Mouse (Mus musculus) kidney, embryonic 15.5 days (tissue): Measurements from ENCODE around the gene Ift27. TPM values are rescaled to one million over a fixed set of nuclear protein-coding genes. Genes with fewer than 3 reads are reported as not detected.

Experiments
- ATAC-seq: fragments of 200-750 bp; cut with Nextera tagmentation; replicated peaks from 2 replicates; pipeline ENCODE4 v1.8.0; 2017; ENCODE audit warnings: moderate TSS enrichment; ENCODE audit not compliant: low FRiP score
- H3K27ac ChIP-seq: fragments of 300-500 bp; sonication (generic); 2 replicates; pipeline ENCODE4 v1.5.1; 2015; ENCODE audit warnings: mild to moderate bottlenecking, inconsistent platforms
- H3K27me3 ChIP-seq: fragments of 300-500 bp; sonication (generic); 2 replicates; pipeline ENCODE4 v1.6.1; 2015; ENCODE audit warnings: inconsistent platforms
- H3K36me3 ChIP-seq: fragments of 300-500 bp; sonication (generic); 2 replicates; pipeline ENCODE4 v1.6.1; 2015; ENCODE audit warnings: inconsistent platforms
- H3K4me1 ChIP-seq: fragments of 300-500 bp; sonication (generic); 2 replicates; pipeline ENCODE4 v1.6.1; 2015; ENCODE audit warnings: inconsistent platforms
- H3K4me2 ChIP-seq: fragments of 300-500 bp; sonication (generic); 2 replicates; pipeline ENCODE4 v1.6.1; 2015; ENCODE audit warnings: moderate library complexity, mild to moderate bottlenecking, inconsistent platforms
- H3K4me3 ChIP-seq: fragments of 300-500 bp; sonication (generic); replicated peaks from 2 replicates; pipeline ENCODE4 v1.5.1; 2015; ENCODE audit warnings: mild to moderate bottlenecking, inconsistent platforms
- H3K9ac ChIP-seq: fragments of 300-500 bp; sonication (generic); 2 replicates; pipeline ENCODE4 v1.6.1; 2015; ENCODE audit warnings: mild to moderate bottlenecking, inconsistent platforms
- H3K9me3 ChIP-seq: fragments of 300-500 bp; sonication (generic); replicated peaks from 2 replicates; pipeline ENCODE4 v1.6.1; 2016; ENCODE audit warnings: inconsistent platforms
- WGBS: fragments of 180-500 bp; shearing (Covaris S2); methylation state at CpG from one replicate; pipeline ENCODE4 v1.1.7; 2015; ENCODE audit warnings: mixed read lengths; 5-methylcytosine and 5-hydroxymethylcytosine counted together
- polyA plus RNA-seq: library from polyadenylated mRNA; unstranded; fragments of >200 nt; fragmentation: Nextera tagmentation; extraction: Ambion mirVana; gene quantifications from 2 replicates; pipeline ENCODE4 v1.2.1, GENCODE M21; 2015

The Ift27 gene
- polyA plus RNA-seq, 1 experiment from 2014 or later = 88.8 TPM

- H3K9me3 ChIP-seq = no peaks in the 10 kb centered on the region
- H3K4me2 ChIP-seq = no peak overlapping the region
- WGBS = 38% methylated on average over 2 of the region's 2 CpGs
- H3K36me3 ChIP-seq = no peaks in the 10 kb centered on the region
- H3K27me3 ChIP-seq = no peaks in the 10 kb centered on the region
- no peak for ATAC-seq
- no peak overlapping the region for H3K27ac ChIP-seq
- no peak overlapping the region for H3K9ac ChIP-seq
- no peak overlapping the region for H3K4me3 ChIP-seq
- no peaks in the 10 kb centered on the region for H3K4me1 ChIP-seq
These were observed 40.5 kb downstream of the Ift27 start for GRCm38 (mm10) chr15:78133389-78133788.

GRCm38 (mm10) chr15:78119704-78120103 is 54.2 kb downstream of the Ift27 start, which contains the start of gene Cacng2:
TSS of gene Cacng2 (minus strand) at chr15:78120028.
- H3K4me2 ChIP-seq = peak within 1 kb of the TSS; percentile 64
- ATAC-seq = peak; percentile 98
- peaks cover 8% of the 10 kb centered on the region for H3K4me1 ChIP-seq
- under 1% methylated on average over 42 of the region's 42 CpGs for WGBS
- H3K4me3 ChIP-seq = peak within 1 kb of the TSS; percentile 34
- H3K9me3 ChIP-seq = no peaks in the 10 kb centered on the region
- H3K27ac ChIP-seq = no peak within 1 kb of the TSS
- H3K9ac ChIP-seq = no peak within 1 kb of the TSS
- H3K27me3 ChIP-seq = peaks cover 33% of the 10 kb centered on the region
- H3K36me3 ChIP-seq = no peaks in the 10 kb centered on the region

DNA sequence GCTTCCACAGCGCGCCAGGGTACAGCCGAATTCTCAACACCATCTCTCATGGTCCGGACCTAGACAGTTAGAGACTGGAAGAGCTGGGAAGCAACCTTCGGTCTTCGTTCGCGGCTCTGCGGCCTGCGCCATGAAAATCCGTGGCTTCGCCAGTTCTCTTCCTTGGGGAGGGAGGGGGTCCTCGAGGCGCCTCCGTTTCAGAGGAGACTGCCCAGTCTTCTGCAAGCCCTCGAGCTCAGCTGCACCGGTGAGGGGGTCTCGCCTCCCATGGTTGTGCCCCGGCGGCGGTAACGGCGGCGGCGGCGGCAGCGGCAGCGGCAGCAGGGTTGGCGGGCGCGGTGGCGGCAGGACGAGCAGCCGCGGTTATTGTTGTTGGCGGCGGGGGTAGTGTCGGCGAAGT is 54.7 kb downstream of the Ift27 start:
- 3% methylated on average over 39 of the region's 39 CpGs for WGBS
- Histone ChIP-seq H3K4me2 (peak overlapping the region; percentile 64), H3K4me3 (peak overlapping the region; percentile 34), H3K27me3 (peaks cover 33% of the 10 kb centered on the region), H3K9me3 (no peaks in the 10 kb centered on the region), H3K27ac (no peak overlapping the region), H3K9ac (no peak overlapping the region), H3K36me3 (no peaks in the 10 kb centered on the region), H3K4me1 (peaks cover 8% of the 10 kb centered on the region)
- ATAC-seq = no peak

DNA sequence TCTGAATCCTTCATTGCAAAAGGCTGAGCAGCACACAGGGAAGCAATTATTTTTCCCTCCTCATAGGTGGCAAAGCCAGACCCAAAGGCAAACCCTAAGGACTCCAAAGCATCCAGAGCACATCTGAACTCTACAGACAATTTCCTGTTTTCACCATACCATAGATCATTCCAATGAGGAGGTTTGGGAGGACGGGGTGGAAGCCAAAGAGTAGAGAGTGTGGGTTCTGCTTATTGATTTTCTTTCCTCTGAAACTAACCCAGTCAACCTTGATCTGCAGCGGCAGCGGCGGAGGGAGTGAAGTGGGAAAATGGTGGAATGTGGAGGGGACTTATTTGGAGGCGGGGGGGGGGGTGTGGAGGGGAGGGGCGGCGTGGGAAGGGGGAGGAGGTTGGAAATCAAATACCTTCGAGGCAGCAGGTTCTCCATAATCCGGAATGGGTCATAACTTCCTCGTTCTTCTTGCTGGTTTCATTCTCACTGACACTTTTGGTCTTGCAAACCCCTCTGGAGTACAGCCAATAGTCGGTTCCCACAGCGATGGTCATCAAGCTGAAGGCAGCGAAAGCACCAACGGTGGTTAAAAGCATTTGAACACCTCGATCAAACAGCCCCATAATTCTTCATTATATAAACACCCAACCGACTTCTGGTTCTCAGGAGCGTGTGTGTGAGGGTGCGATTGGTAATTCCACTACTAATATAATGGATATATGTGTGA is 55.5 kb downstream of the Ift27 start:
- H3K9me3 ChIP-seq = no peaks in the 10 kb centered on the region
- WGBS = 69% methylated on average over 18 of the region's 18 CpGs

DNA sequence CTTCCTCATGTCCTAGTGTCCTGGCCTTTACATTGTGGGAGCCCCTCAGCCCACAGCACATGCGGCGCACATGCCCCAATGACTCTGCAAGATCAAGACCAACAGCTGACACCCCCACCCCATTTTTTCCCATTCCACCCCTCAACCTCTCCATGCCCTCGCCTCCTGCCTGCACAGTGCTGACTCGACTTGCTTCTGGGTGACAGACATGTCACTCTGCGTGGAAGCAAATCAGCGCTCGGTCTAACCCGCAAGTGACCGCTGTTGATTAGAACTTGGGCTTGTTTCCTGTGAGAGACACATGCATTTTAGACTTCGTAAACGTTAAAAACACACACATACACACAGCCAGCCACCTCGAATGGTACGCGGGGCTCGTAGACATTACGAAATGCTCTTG is 56.2 kb downstream of the Ift27 start:
- WGBS = 89% methylated on average over 16 of the region's 16 CpGs
- no peaks in the 10 kb centered on the region for H3K36me3 ChIP-seq
- no peak overlapping the region for H3K4me3 ChIP-seq
- no peak overlapping the region for H3K9ac ChIP-seq
- H3K4me1 ChIP-seq = peaks cover 8% of the 10 kb centered on the region
- H3K4me2 ChIP-seq = no peak overlapping the region
- ATAC-seq = no peak
- no peaks in the 10 kb centered on the region for H3K9me3 ChIP-seq
- peaks cover 33% of the 10 kb centered on the region for H3K27me3 ChIP-seq
- no peak overlapping the region for H3K27ac ChIP-seq

More for the DNA sequence above, 55.5 kb downstream of the Ift27 start:
- H3K4me2 ChIP-seq = no peak overlapping the region
- no peak for ATAC-seq
- H3K9ac ChIP-seq = no peak overlapping the region
- H3K36me3 ChIP-seq = no peaks in the 10 kb centered on the region
- peaks cover 33% of the 10 kb centered on the region for H3K27me3 ChIP-seq
- peaks cover 8% of the 10 kb centered on the region for H3K4me1 ChIP-seq
- no peak overlapping the region for H3K4me3 ChIP-seq
- H3K27ac ChIP-seq = no peak overlapping the region

DNA sequence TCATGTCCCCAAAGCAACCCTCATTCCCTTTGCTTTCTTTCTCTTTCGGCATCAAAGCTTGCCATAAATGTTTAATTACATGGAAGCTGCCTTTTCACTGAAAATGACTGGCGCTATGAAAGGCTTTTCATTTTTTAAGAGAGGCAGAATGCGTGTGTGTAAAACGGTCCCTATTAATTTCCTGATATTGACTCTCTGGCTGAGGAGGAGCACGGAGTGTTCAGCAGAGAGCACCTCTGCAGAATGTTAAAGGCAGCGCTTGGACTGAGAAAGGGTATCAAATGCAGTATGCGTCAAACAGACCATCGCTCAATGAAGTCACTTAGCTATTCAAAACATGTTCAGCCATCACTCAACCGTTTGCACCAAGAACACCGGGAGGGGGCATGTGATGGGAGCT is 57.0 kb downstream of the Ift27 start:
- peaks cover 8% of the 10 kb centered on the region for H3K4me1 ChIP-seq
- peaks cover 33% of the 10 kb centered on the region for H3K27me3 ChIP-seq
- ATAC-seq = no peak
- no peaks in the 10 kb centered on the region for H3K36me3 ChIP-seq
- WGBS = 79% methylated on average over 10 of the region's 10 CpGs
- no peak overlapping the region for H3K27ac ChIP-seq
- no peak overlapping the region for H3K4me3 ChIP-seq
- H3K9me3 ChIP-seq = no peaks in the 10 kb centered on the region
- H3K9ac ChIP-seq = no peak overlapping the region
- no peak overlapping the region for H3K4me2 ChIP-seq

DNA sequence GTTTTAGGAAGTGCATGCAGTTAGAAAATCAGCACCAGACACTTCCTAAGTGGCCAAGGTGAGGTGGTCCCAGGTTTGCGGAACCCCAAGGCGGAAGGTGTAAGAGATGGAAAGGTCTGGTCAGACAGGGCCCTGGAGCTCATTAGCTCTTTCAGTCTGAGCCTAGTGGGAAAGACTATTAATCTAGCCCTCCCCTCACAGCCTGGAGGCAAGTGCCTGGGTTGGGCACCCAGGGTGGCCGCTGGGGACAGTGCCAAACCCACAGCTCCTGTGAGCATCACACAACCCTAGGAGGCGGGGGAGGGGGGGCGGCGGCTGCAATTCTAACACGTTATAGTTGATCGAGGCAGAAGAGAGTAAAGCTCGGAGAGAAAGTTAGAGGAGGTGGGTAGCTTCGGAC is 57.7 kb downstream of the Ift27 start:
- H3K4me2 ChIP-seq = no peak overlapping the region
- peaks cover 8% of the 10 kb centered on the region for H3K4me1 ChIP-seq
- H3K27me3 ChIP-seq = peaks cover 33% of the 10 kb centered on the region
- H3K4me3 ChIP-seq = no peak overlapping the region
- no peak overlapping the region for H3K27ac ChIP-seq
- no peak for ATAC-seq
- H3K9me3 ChIP-seq = no peaks in the 10 kb centered on the region
- no peak overlapping the region for H3K9ac ChIP-seq
- 73% methylated on average over 10 of the region's 10 CpGs for WGBS
- no peaks in the 10 kb centered on the region for H3K36me3 ChIP-seq

Other genes with a start within 250 kb of the Ift27 start
- 240 and 253 TPM in 2 replicates for gene Txn2, start 245.1 kb downstream of the Ift27 start, polyA plus RNA-seq
- gene Foxred2, start 217.4 kb downstream of the Ift27 start, polyA plus RNA-seq = 4.6 and 5.6 TPM in 2 replicates
- gene Eif3d, start 203.3 kb downstream of the Ift27 start, polyA plus RNA-seq = 210 and 223 TPM in 2 replicates
- gene Cacng2, start 54.1 kb downstream of the Ift27 start, polyA plus RNA-seq = 0.03 TPM in 1 of 2 replicates, not detected in the other
- gene Pvalb, start 32.3 kb upstream of the Ift27 start, polyA plus RNA-seq = not detected in 2 replicates
- gene Ncf4, start 70.7 kb upstream of the Ift27 start, polyA plus RNA-seq = 3.5 and 4.0 TPM in 2 replicates
- gene Csf2rb2, start 131.6 kb upstream of the Ift27 start, polyA plus RNA-seq = 0.19 and 0.35 TPM in 2 replicates
- gene Csf2rb, start 151.6 kb upstream of the Ift27 start, polyA plus RNA-seq = 1.2 TPM in 2 replicates
- gene Tex33, start 221.8 kb upstream of the Ift27 start, polyA plus RNA-seq = not detected in 2 replicates
- gene Tst, start 231.8 kb upstream of the Ift27 start, polyA plus RNA-seq = 44.3 and 52.1 TPM in 2 replicates
- 3.3 and 4.1 TPM in 2 replicates for gene Mpst, start 232.3 kb upstream of the Ift27 start, polyA plus RNA-seq